Mouse (Mus musculus) cerebellum, adult 2 months (tissue): ENCODE data around the gene Spa17.

Experiments used
- CTCF ChIP-seq: fragments of 200-500 bp; IDR thresholded peaks from 2 replicates; pipeline ENCODE4 v1.5.1; 2011; ENCODE audit warnings: low read depth, mild to moderate bottlenecking, control low read depth, low read length, moderate library complexity, borderline replicate concordance; ENCODE audit not compliant: insufficient read depth
- POLR2A ChIP-seq: fragments of 200-500 bp; IDR thresholded peaks from 2 replicates; pipeline ENCODE4 v1.6.1; 2011; ENCODE audit warnings: low read length, control low read depth, borderline replicate concordance; ENCODE audit not compliant: insufficient read depth

- TF ChIP-seq CTCF (no peak), POLR2A (no peak)
Observed at GRCm38 (mm10) chr9:37598637-37599036, 14.9 kb downstream of the Spa17 start.
